In genomic region chr2:90581006-90581795, GRCm38 (mm10) we compare ENCODE assay signal across 8 mouse cellular contexts. TPM values are rescaled to one million over a fixed set of nuclear protein-coding genes. Genes with fewer than 3 reads are reported as not detected.
DNase-seq lines count a peak whose midpoint lies in the region; ATAC-seq and TF ChIP-seq lines count a peak whose summit lies in the region.

No protein-coding gene starts in this region.

- H3K36me3 ChIP-seq in macrophage (ENCODE audit: inconsistent target), result no peaks in the 10 kb centered on the region

- WGBS in macrophage (ENCODE audit: missing documents), result 31% methylated on average over 11 of the region's 11 CpGs

- peaks cover 25% of the 10 kb centered on the region for H3K79me2 ChIP-seq in macrophage (ENCODE audit: inconsistent target)

- peak overlapping the region; percentile 87 for H3K4me3 ChIP-seq in layer of hippocampus, adult 2 months
- peak overlapping the region; percentile 24; the same call in 1 of the 2 replicates for H3K4me3 ChIP-seq in macrophage (ENCODE audit: inconsistent target)

- DNase-seq in layer of hippocampus, adult 2 months (ENCODE audit: low spot score in 2 of 2), result no peak
- DNase-seq in layer of hippocampus, postnatal 14 days (ENCODE audit: low spot score in 2 of 2), result no peak
- DNase-seq in forelimb bud, embryonic 11.5 days (ENCODE audit: low read depth, low spot score), result peak; percentile 56
- no peak for DNase-seq in layer of hippocampus, adult 9-11 months
- no peak for DNase-seq in right cerebral cortex, postnatal 25 days
- DNase-seq in left cerebral cortex, postnatal 10 days (ENCODE audit: extremely low spot score in 1 of 2, low spot score in 2 of 2), result no peak

- peak; percentile 28 for ATAC-seq in activated CD4-positive, CD25-positive, alpha-beta regulatory T cell, adult 4 months

- intact Hi-C loops in left cerebral cortex, postnatal 10 days (cut with DNase I), result loop anchor here (5.0 kb wide), 1 partner anchor 51 kb away; no protein-coding TSS in a partner anchor

- peak overlapping the region; percentile 97 for H3K27ac ChIP-seq in layer of hippocampus, adult 2 months
- H3K27ac ChIP-seq in macrophage, result 0 out of 2 replicates have a peak overlapping the region, but pooled peaks have one; percentile 19

- TF ChIP-seq CTCF in layer of hippocampus, adult 2 months (conservative IDR thresholded peaks at IDR 0.05), result no peak

RNA-seq across cellular contexts. Expression of gene Ptprj, which starts 0.8 kb away (rescaled TPM):
- 100 to 1,000 TPM; 128 to 130 TPM for total RNA-seq in layer of hippocampus, adult 2 months (2021)
- 100 to 1,000 TPM; 101 to 107 TPM for total RNA-seq in layer of hippocampus, postnatal 14 days (2021)
- polyA plus RNA-seq in activated CD4-positive, CD25-positive, alpha-beta regulatory T cell, adult 4 months (2017; shearing (Covaris generic)), result 1 to 10 TPM; 4.4 to 5.1 TPM
- 100 to 1,000 TPM; 126 to 596 (median 231) TPM for total RNA-seq in macrophage (2018; cell fraction: chromatin; rRNA removed)
- 100 to 1,000 TPM; 160 to 376 (median 210) TPM for total RNA-seq in macrophage (2018; cell fraction: cytosol; rRNA removed)
- 100 to 1,000 TPM; 188 to 661 (median 403) TPM for total RNA-seq in macrophage (2018; cell fraction: nucleus; rRNA removed)
- 88.7 to 130 TPM (median 125 TPM) in 3 replicates for polyA plus RNA-seq in macrophage (2018)
- total RNA-seq in left cerebral cortex, postnatal 10 days (2021), result 10 to 100 TPM; 72.8 to 78.4 TPM
